Mouse (Mus musculus) thymus, adult 18-20 months (tissue): ENCODE measurements around the gene Emc1.

Experiments
- DNase-seq, 2 experiments: peaks; one replicate each; pipeline ENCODE4 v3.0.0; 2022; ENCODE audit warnings: mixed read lengths in 2 of 2

Gene Emc1

GRCm38 (mm10) chr4:139351931-139352711 lies at the start of gene Emc1, which contains the start of the genes Mrto4 and Ubr4:
TSS of gene Emc1 (plus strand) at chr4:139352587.
TSS of gene Mrto4 (minus strand) at chr4:139352576.
TSS of gene Ubr4 (plus strand) at chr4:139352609.
- peak; percentile 68 to 74 for DNase-seq

- no peak for DNase-seq
Measured at GRCm38 (mm10) chr4:139305521-139305920, 46.9 kb upstream of the Emc1 start.

- no peak for DNase-seq
Measured at GRCm38 (mm10) chr4:139307916-139308315, 44.5 kb upstream of the Emc1 start.

- DNase-seq: no peak
Measured at GRCm38 (mm10) chr4:139309651-139310050, 42.7 kb upstream of the Emc1 start.

GRCm38 (mm10) chr4:139310171-139310898 lies 42.1 kb upstream of the Emc1 start, which contains the start of the genes Pqlc2 and Akr7a5:
TSS of gene Pqlc2 (minus strand) at chr4:139310708.
TSS of gene Akr7a5 (plus strand) at chr4:139310744.
- peak; percentile 93 for DNase-seq

GRCm38 (mm10) chr4:139310899-139311701 lies 41.3 kb upstream of the Emc1 start:
- DNase-seq: no peak

GRCm38 (mm10) chr4:139311707-139312106 lies 40.7 kb upstream of the Emc1 start:
- DNase-seq: no peak

GRCm38 (mm10) chr4:139312632-139313031 lies 39.8 kb upstream of the Emc1 start:
- no peak for DNase-seq

GRCm38 (mm10) chr4:139318449-139318848 lies 33.9 kb upstream of the Emc1 start:
- no peak for DNase-seq

- DNase-seq: no peak
Measured at GRCm38 (mm10) chr4:139319740-139320139, 32.6 kb upstream of the Emc1 start.

- DNase-seq: peak; percentile 69 to 79
Measured at GRCm38 (mm10) chr4:139330605-139331004, 21.8 kb upstream of the Emc1 start.

- no peak for DNase-seq
Measured at GRCm38 (mm10) chr4:139334631-139335295, 17.6 kb upstream of the Emc1 start.

- no peak for DNase-seq
Measured at GRCm38 (mm10) chr4:139335507-139335906, 16.9 kb upstream of the Emc1 start.

- peak; percentile 50 to 56 for DNase-seq
Measured at GRCm38 (mm10) chr4:139336822-139337483, 15.4 kb upstream of the Emc1 start.

GRCm38 (mm10) chr4:139338145-139338544 lies 14.2 kb upstream of the Emc1 start:
- DNase-seq: no peak

GRCm38 (mm10) chr4:139340835-139341234 lies 11.6 kb upstream of the Emc1 start:
- DNase-seq: no peak

GRCm38 (mm10) chr4:139341556-139342233 lies 10.7 kb upstream of the Emc1 start:
- DNase-seq: no peak

- DNase-seq: no peak
Measured at GRCm38 (mm10) chr4:139343718-139344117, 8.7 kb upstream of the Emc1 start.

GRCm38 (mm10) chr4:139345416-139346019 lies 6.9 kb upstream of the Emc1 start:
- DNase-seq: no peak

GRCm38 (mm10) chr4:139352832-139353231 lies 445 bp downstream of the Emc1 start:
- DNase-seq: no peak

- DNase-seq: no peak
Measured at GRCm38 (mm10) chr4:139357211-139357610, 4.8 kb downstream of the Emc1 start.
